ENCODE assay signal across 9 mouse cellular contexts in the genomic region with DNA sequence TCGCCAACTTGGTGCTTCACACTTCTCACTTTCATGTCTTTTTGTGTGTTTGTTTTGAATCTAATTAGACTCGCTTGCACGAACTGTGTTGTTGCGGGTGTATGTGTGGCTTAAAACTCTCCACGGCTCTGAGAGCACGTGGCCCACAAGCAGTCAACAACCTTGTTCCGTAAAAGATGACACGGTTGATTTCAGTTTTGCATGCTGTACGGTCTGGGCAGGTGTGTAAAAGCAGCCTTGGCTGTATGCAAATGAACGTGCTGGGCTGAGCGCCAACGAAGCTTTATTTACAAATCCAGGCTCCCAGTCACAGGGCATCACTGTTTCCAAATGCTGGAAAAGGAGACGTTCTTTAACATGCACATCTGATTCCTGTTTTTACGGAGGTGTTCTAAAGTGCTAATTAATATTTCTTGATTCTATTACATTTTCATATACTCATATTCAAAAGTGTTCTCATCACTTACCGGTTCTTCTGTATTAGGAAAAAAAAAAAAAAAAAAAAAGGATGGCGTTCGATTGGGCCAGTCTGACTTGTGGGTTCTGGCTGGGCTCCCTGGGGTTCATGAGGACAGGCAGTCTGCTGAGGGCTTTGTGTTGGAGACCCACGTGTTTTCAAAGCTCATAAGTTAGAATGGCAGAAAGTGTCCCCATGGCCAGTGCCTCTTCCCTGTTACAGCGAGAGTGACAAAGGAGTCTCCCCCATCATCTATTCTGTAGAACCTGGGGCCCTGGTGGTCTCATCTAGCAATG. TPM values are rescaled to one million over a fixed set of nuclear protein-coding genes. Genes with fewer than 3 reads are reported as not detected.
DNase-seq lines count a peak whose midpoint lies in the region; ATAC-seq and TF ChIP-seq lines count a peak whose summit lies in the region.
"Had no signal": no experiment of that assay in that cellular context is flagged by ENCODE, and none has a peak within 500 bp of the region (broad histone marks: within the 10 kb centered on the region; RNA-seq: fewer than 3 reads in every experiment).

No protein-coding gene starts in this region.

- whole genome bisulfite sequencing in hindbrain, embryonic 12.5 days = 55% methylated on average over 19 of the region's 19 CpGs
- 67% methylated on average over 19 of the region's 19 CpGs for WGBS in hindbrain, embryonic 11.5 days
- 31% methylated on average over 19 of the region's 19 CpGs for whole genome bisulfite sequencing in heart, embryonic 14.5 days
- 70% methylated on average over 19 of the region's 19 CpGs for WGBS in limb, embryonic 12.5 days

- H3K9me3 ChIP-seq in hindbrain, embryonic 12.5 days (replicated peaks) = no peaks in the 10 kb centered on the region
- H3K9me3 ChIP-seq in hindbrain, embryonic 11.5 days (ENCODE audit: control insufficient read depth, low read length) = no peaks in the 10 kb centered on the region
- no peaks in the 10 kb centered on the region for H3K9me3 ChIP-seq in ES-E14 (ENCODE audit: control insufficient read depth, insufficient read depth, low read depth, low read length)
- no peaks in the 10 kb centered on the region for H3K9me3 ChIP-seq in heart, embryonic 14.5 days (ENCODE audit: control insufficient read depth, low read length)
- no peaks in the 10 kb centered on the region for H3K9me3 ChIP-seq in limb, embryonic 12.5 days
- H3K9me3 ChIP-seq: liver, embryonic 13.5 days had no signal

- peaks cover 14% of the 10 kb centered on the region for H3K4me1 ChIP-seq in hindbrain, embryonic 12.5 days
- no peaks in the 10 kb centered on the region for H3K4me1 ChIP-seq in hindbrain, embryonic 11.5 days (replicated peaks; ENCODE audit: control insufficient read depth, insufficient read depth, low read length)
- no peaks in the 10 kb centered on the region for H3K4me1 ChIP-seq in ES-E14 (ENCODE audit: control insufficient read depth in 2 of 2, insufficient read depth in 2 of 2, low read length in 2 of 2, poor library complexity in 1 of 2)
- peaks cover 28 to 39% of the 10 kb centered on the region in 2 experiments for H3K4me1 ChIP-seq in heart, embryonic 14.5 days (ENCODE audit: control insufficient read depth in 2 of 2, insufficient read depth in 2 of 2, low read length in 2 of 2)
- peaks cover 17% of the 10 kb centered on the region for H3K4me1 ChIP-seq in limb, embryonic 12.5 days (replicated peaks)

- H3K27me3 ChIP-seq in hindbrain, embryonic 12.5 days = no peaks in the 10 kb centered on the region
- H3K27me3 ChIP-seq in hindbrain, embryonic 11.5 days (ENCODE audit: control insufficient read depth, insufficient read depth, low read length) = no peaks in the 10 kb centered on the region
- no peaks in the 10 kb centered on the region for H3K27me3 ChIP-seq in heart, embryonic 14.5 days (ENCODE audit: control insufficient read depth, insufficient read depth, low read length)
- H3K27me3 ChIP-seq in limb, embryonic 12.5 days = no peaks in the 10 kb centered on the region
- H3K27me3 ChIP-seq: liver, embryonic 13.5 days had no signal

- no peak overlapping the region for H3K4me2 ChIP-seq in hindbrain, embryonic 12.5 days (replicated peaks)
- no peak overlapping the region for H3K4me2 ChIP-seq in hindbrain, embryonic 11.5 days (replicated peaks; ENCODE audit: low read depth, low read length)
- peak overlapping the region; percentile 69 for H3K4me2 ChIP-seq in heart, embryonic 14.5 days (ENCODE audit: low read length)
- peak overlapping the region; percentile 17; the same call in 1 of the 2 replicates for H3K4me2 ChIP-seq in limb, embryonic 12.5 days
- H3K4me2 ChIP-seq: liver, embryonic 13.5 days had no signal

- no peaks in the 10 kb centered on the region for H3K36me3 ChIP-seq in hindbrain, embryonic 12.5 days
- H3K36me3 ChIP-seq in hindbrain, embryonic 11.5 days (ENCODE audit: control insufficient read depth, insufficient read depth, low read length) = no peaks in the 10 kb centered on the region
- H3K36me3 ChIP-seq in ES-E14 (ENCODE audit: control insufficient read depth, insufficient read depth, low read length, poor library complexity, severe bottlenecking) = no peaks in the 10 kb centered on the region
- H3K36me3 ChIP-seq in heart, embryonic 14.5 days (ENCODE audit: control insufficient read depth, insufficient read depth, low read length) = no peaks in the 10 kb centered on the region
- H3K36me3 ChIP-seq in limb, embryonic 12.5 days = no peaks in the 10 kb centered on the region
- H3K36me3 ChIP-seq: liver, embryonic 13.5 days had no signal

- in situ Hi-C loops in ES-E14 (cut with MboI; ENCODE audit: low sequenced_read_pairs in 2 of 2, unreplicated experiment in 2 of 2) = no loop called here

- H3K9ac ChIP-seq in hindbrain, embryonic 12.5 days = no peak overlapping the region
- no peak overlapping the region for H3K9ac ChIP-seq in hindbrain, embryonic 11.5 days (ENCODE audit: low read depth, low read length)
- no peak overlapping the region for H3K9ac ChIP-seq in ES-E14 (ENCODE audit: insufficient read depth, low read depth, low read length, poor library complexity, severe bottlenecking)
- peak overlapping the region; percentile 84 for H3K9ac ChIP-seq in heart, embryonic 14.5 days (ENCODE audit: low read length)
- no peak overlapping the region; the same call in 1 of the 2 replicates for H3K9ac ChIP-seq in limb, embryonic 12.5 days (replicated peaks)
- H3K9ac ChIP-seq: liver, embryonic 13.5 days had no signal

- ATAC-seq in hindbrain, embryonic 12.5 days (ENCODE audit: low FRiP score) = peak; percentile 61
- ATAC-seq in hindbrain, embryonic 11.5 days (ENCODE audit: low FRiP score) = no peak
- no peak for ATAC-seq in heart, embryonic 14.5 days (ENCODE audit: insufficient number of reproducible peaks, insufficient read depth, low FRiP score, low read depth)
- ATAC-seq in limb, embryonic 12.5 days (ENCODE audit: insufficient number of reproducible peaks, insufficient read depth, low FRiP score, low TSS enrichment, low read depth) = no peak
- no peak for ATAC-seq in erythroid progenitor cell, adult 5-6 weeks (replicated peaks; ENCODE audit: low FRiP score, poor library complexity, severe bottlenecking)
- ATAC-seq in megakaryocyte, adult 5-6 weeks (ENCODE audit: poor library complexity, severe bottlenecking) = no peak

- no peak for DNase-seq in hindbrain, embryonic 11.5 days (ENCODE audit: low spot score)
- no peak for DNase-seq in ES-E14 (ENCODE audit: low read depth, low spot score)
- DNase-seq in adrenal gland, adult 2 months = no peak
- DNase-seq: liver, embryonic 13.5 days had no signal

- H3K27ac ChIP-seq in hindbrain, embryonic 12.5 days = no peak overlapping the region
- no peak overlapping the region for H3K27ac ChIP-seq in hindbrain, embryonic 11.5 days (ENCODE audit: low read depth, low read length)
- no peak overlapping the region for H3K27ac ChIP-seq in ES-E14 (ENCODE audit: insufficient read depth, low read depth, low read length, poor library complexity, severe bottlenecking)
- peak overlapping the region; percentile 96 to 97 for H3K27ac ChIP-seq in heart, embryonic 14.5 days (replicated peaks in 1 of 2; ENCODE audit: control insufficient read depth in 1 of 2, insufficient read depth in 1 of 2, low read depth in 2 of 2, low read length in 2 of 2)
- no peak overlapping the region; the same call in 1 of the 2 replicates for H3K27ac ChIP-seq in limb, embryonic 12.5 days
- H3K27ac ChIP-seq: liver, embryonic 13.5 days had no signal

- no peak overlapping the region for H3K4me3 ChIP-seq in hindbrain, embryonic 12.5 days
- no peak overlapping the region for H3K4me3 ChIP-seq in hindbrain, embryonic 11.5 days (ENCODE audit: low read depth, low read length)
- H3K4me3 ChIP-seq in ES-E14 (ENCODE audit: insufficient read depth in 1 of 2, low read depth in 1 of 2, low read length in 2 of 2, poor library complexity in 1 of 2, severe bottlenecking in 1 of 2) = no peak overlapping the region
- peak overlapping the region; percentile 51 to 55 for H3K4me3 ChIP-seq in heart, embryonic 14.5 days (ENCODE audit: control insufficient read depth in 1 of 2, insufficient read depth in 1 of 2, low read depth in 1 of 2, low read length in 2 of 2)
- no peak overlapping the region for H3K4me3 ChIP-seq in limb, embryonic 12.5 days (replicated peaks)
- H3K4me3 ChIP-seq: liver, embryonic 13.5 days had no signal

TF ChIP-seq in ES-E14, 5 proteins besides CTCF, POLR2A, EP300 and RAD21:
- no peak for TF ChIP-seq ZC3H11A (IDR thresholded peaks at IDR 0.05; ENCODE audit: borderline replicate concordance, low read depth, low read length)
- 0 out of 2 replicates have a peak, but pooled peaks have one; percentile 20 for TF ChIP-seq ZNF384 (IDR thresholded peaks at IDR 0.05; ENCODE audit: low read depth, low read length)

RNA-seq across cellular contexts. Expression of a gene that starts 0.9 kb away (rescaled TPM):
- polyA plus RNA-seq in hindbrain, embryonic 12.5 days (2016; fragmentation: Nextera tagmentation; extraction: Ambion mirVana) = 0.14 and 0.21 TPM in 2 replicates
- 0.06 and 0.17 TPM in 2 replicates for polyA plus RNA-seq in hindbrain, embryonic 11.5 days (2014; fragmentation: Nextera tagmentation; extraction: Ambion mirVana)
- total RNA-seq in ES-E14 (2012; rRNA removed) = 0.31 TPM in 1 of 2 replicates, not detected in the other
- polyA plus RNA-seq in heart, embryonic 14.5 days (2014; fragmentation: Nextera tagmentation; extraction: Ambion mirVana) = 8.3 and 9.1 TPM in 2 replicates
- polyA plus RNA-seq in limb, embryonic 12.5 days (2016; fragmentation: Nextera tagmentation; extraction: Ambion mirVana) = 0.56 and 1.4 TPM in 2 replicates
- total RNA-seq in erythroid progenitor cell, adult 5-6 weeks (2015; ENCODE audit: low replicate concordance) = not detected in 2 replicates
- not detected in 2 replicates for total RNA-seq in erythroid progenitor cell, adult 5-6 weeks (2017; ENCODE audit: low replicate concordance)
- total RNA-seq in adrenal gland, adult 2 months (2021) = not detected
- polyA plus RNA-seq in adrenal gland, adult 2 months (2012; rRNA removed) = 0.03 TPM in 1 of 2 replicates, not detected in the other
- total RNA-seq in megakaryocyte, adult 5-6 weeks (2015) = not detected in 2 replicates
- total RNA-seq in megakaryocyte, adult 5-6 weeks (2017) = not detected in 2 replicates

Comparison
In these comparisons a context has a peak if more than half of its experiments do, and no peak if none do; other contexts are left out.
1. H3K27ac ChIP-seq: peak in heart, embryonic 14.5 days (2 of 2); none in hindbrain, embryonic 12.5 days (single experiment), hindbrain, embryonic 11.5 days (single experiment), ES-E14 (single experiment) and limb, embryonic 12.5 days (single experiment).
2. H3K4me2 ChIP-seq: peak in heart, embryonic 14.5 days (single experiment) and limb, embryonic 12.5 days (single experiment); none in hindbrain, embryonic 12.5 days (single experiment) and hindbrain, embryonic 11.5 days (single experiment).
3. H3K4me3 ChIP-seq: peak in heart, embryonic 14.5 days (2 of 2); none in hindbrain, embryonic 12.5 days (single experiment), hindbrain, embryonic 11.5 days (single experiment), ES-E14 (0 of 2) and limb, embryonic 12.5 days (single experiment).